Mouse (Mus musculus) megakaryocyte, adult 5-6 weeks (primary cell): ENCODE results near the gene Ablim2. TPM values are rescaled to one million over a fixed set of nuclear protein-coding genes. Genes with fewer than 3 reads are reported as not detected.

Experiments used
- ATAC-seq: 2 replicates; pipeline ENCODE4 v1.8.0; 2016; ENCODE audit warnings: mild to moderate bottlenecking, inconsistent platforms; ENCODE audit not compliant: poor library complexity, severe bottlenecking
- total RNA-seq, 2 experiments: library from RNA; stranded (forward) in 1 of 2; stranded (reverse) in 1 of 2; fragments of 153-499, 151-499 nt in 1 of 2; fragments of 221-1000, 200-1000 nt in 1 of 2; gene quantifications; 2 replicates each; pipeline versions ENCODE4 v1.2.3 to v1.2.4; 2015 to 2017

Gene Ablim2
- total RNA-seq, 2 experiments from 2014 or later: 0.04 TPM; not detected in 1

DNA sequence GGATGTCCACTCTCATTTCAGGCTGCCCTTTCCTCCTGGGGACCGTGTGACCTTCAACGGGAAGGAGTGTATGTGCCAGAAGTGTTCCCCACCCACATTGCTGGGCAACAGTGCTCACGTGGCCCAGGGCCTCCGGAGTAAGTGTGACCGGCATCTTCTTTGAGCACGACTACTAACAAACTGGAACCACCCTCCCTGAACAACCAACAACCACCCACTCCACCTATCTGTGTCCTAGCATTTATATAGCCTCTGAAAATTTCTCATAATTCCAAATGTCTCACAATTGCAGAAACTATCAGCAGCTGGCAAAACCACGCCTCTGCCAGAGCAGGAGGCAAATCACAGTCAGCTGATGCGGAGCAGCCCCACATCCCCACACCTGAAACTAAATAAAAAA, 49.3 kb downstream of the Ablim2 start:
- no peak for ATAC-seq

DNA sequence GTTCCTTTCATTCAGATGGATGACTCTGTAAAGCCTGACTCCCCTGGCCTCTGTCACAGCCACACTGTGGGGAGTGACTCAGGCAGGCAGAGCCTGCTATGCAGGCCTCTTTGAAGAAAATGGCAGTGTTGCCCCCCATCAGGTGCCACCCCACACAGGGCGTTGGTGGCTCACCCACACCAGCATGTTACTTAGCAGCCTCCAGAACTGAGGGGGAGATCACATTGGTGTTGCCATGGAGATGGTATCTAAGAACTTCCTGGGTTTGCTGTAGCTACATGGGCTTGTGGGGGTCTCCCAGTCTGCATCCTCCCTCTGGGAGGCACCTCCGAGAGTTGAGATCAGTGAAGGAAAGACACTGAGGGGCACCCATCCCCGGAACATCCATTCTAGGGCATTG, 52.8 kb downstream of the Ablim2 start:
- ATAC-seq: no peak

DNA sequence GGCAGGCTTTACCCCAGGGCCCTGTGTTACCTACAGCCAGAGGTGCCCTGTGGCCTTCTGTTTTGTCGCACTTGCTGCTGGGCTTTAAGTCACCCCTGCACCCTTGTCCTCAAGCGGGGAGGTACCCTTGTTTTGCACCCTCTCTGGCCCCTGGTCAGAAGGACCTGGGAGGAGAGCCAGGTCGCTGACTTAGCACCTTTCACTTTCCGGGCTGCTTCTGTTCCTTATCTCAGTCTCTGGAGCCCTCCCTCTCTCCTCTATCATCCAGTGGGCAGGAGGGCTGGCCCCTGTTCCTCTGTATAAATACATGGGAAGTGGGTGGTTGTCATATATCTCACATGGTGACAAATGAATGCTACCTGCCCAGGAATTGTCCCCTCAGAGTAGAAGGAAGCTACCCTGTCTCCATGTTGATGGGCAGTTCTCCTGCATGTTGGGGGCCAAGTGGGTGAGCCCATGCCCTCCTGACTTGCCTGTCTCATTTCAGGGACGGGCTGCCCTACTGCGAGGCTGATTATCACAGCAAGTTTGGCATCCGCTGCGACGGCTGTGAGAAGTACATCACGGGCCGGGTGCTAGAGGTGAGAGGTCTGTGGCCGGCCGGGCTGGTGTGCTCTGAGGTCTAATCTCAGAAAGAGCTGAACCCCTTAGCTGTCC, 54.1 kb downstream of the Ablim2 start:
- no peak for ATAC-seq

DNA sequence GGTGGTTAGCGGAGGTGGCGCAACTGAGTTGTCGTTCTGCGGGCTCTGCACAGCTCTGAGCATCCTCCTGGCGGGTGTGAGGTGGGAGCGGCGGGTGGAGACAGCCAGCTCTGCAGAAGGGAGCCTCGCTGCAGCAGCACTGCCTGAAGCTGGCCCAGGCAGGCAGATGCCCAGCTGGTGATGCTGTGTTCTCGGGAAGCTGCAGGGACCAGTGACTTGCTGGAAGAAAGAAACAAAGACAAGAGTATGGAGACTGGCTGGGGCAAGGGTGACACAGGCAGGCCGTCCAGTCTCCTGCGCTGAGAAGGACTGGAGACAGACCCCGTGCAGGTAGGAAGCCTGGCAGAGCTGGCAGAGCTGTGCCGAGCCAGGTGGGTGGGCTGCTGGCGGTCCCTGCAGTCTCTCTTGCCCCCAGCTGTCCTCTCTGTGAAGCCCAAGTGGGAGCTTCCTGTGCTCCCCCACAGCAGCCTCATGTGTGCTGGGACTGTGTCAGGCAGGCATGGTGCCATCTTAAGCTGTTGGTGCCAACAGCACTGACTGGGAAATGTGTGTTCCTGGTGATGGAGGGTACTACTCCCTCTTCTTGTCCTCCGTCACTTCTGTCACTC, 56.8 kb downstream of the Ablim2 start:
- ATAC-seq: no peak

DNA sequence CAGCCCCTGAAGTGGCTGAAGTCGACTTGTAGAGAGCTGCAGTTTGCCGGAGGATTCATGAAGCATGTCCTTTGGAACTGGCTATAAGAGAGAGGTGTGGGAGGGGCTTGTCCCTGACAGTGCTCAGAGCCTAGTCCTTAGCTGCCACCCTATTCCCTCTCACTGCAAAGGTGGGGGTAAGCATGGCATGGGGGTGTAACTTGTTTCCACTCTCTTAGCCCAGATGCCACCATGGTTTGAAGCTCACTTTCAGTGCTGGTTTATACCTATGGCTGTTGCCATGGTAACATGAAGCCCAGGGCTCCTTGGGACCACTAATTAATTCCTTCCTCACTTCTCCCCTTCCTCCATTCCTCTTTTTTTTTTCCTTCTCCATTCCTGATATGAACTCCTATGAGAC, 57.4 kb downstream of the Ablim2 start:
- ATAC-seq: no peak

DNA sequence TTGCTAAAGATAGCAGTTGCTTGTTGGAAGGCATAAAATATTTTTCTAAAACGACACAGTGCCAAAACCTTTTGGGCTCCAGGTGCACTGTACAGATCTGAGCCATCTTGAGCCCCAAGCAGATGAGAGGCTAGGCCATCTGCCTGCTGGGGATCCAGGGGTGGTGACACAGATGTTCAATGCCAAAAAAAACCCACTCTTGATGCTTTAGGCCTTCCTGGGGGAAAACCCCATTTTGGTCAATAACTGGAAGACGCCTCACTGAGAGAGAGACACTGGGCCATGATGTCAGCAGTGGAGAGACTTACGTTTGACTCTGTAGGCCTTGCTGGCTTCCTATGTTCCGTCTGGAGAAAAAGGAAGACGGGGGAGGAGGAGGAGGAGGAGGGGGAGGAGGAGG, 59.6 kb downstream of the Ablim2 start:
- ATAC-seq: no peak

DNA sequence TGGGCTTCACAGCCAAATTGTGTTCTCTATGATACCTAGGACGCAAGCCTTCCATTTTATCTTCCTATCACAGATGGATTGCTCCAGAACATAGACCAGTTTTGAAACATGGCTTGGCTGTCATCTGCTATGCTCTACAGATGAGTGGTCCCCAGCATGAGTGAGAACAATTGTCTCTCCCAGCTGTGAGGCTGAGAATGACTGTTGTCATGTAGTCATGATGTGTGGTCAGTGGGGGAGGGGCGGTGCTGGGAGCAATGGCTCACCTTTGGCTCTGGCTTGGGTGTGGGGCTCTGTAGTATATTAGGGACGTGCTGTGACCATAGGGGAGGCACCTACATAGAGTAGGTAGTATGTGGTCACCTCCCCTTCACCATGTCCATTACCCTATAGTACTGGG, 60.2 kb downstream of the Ablim2 start:
- ATAC-seq: no peak

DNA sequence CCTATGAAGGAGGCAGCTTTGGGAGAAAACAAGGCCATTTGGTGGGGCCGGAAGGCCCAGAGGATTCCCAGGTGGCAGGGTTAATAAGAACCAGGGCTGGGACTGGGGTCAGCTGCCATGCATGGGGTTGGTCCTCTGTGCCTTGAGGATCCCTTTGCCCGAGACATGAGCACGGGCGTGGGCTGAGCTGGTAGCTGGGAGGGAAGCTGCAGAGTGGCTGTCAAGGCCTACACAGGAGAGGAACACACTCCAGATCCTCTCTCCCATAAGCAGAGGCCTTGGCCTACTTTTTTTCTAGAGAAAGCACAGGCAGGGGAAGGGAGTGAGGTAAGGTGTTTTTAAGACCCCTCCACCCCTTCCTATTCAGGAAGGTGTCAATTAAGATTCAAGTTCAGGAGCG, 65.0 kb downstream of the Ablim2 start:
- no peak for ATAC-seq

DNA sequence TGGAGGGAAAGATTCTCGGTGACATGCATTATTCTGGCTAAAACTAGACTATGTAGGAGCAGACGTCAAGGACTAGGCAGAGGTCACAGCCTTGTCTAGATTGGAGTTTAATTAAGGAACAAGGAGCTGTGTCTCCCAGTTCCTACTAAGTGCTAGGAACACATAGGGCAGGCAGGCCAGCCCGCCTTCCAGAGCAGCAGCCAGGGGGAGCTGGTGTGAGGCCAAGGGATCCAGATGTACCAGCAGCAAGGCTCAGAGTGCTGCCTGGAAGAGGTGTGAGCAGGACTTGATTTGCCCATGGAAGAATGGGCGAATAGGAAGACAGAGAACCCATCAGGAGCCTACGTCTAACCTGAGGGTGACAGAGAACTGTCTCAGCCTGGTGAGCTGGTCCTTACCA, 68.8 kb downstream of the Ablim2 start:
- ATAC-seq: no peak

DNA sequence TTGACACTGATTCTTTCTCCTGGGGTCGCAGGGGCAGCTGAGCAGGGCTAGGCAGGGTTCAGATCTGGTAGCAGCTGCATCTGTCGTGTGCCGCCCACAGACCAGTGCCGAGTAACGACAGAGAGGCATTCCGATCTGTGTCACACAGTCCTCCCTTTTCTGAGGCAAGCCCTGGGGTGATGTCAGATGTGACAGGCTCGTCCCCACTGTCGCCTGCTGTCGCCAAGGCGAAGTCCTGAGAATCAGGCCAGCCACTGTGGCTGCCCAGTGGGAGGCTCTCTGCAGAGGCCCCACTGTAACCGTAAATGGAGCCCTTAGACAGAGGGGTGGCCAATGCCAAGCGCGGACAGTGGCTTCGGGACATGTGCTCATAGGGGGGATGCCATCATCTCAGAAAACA, 69.4 kb downstream of the Ablim2 start:
- no peak for ATAC-seq

DNA sequence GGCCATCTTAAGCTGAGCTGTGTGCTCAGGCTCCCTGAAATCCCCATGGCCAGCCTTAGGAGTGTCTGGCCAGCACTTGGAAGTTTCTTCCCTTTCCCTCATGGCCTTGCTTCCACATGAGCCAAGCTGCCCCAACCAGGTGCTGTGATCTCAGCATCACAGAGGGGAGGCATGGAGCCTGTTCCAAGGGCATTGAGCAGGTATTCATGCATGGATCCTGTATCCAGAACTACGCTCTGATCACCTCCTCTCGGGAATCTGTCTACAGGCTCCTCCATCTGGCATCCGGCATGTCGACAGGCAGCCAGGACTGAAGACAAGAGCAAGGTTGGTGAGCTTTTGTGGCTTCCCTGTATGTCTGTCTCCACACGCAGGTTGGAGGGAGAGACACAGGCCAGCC, 70.2 kb downstream of the Ablim2 start:
- ATAC-seq: no peak

DNA sequence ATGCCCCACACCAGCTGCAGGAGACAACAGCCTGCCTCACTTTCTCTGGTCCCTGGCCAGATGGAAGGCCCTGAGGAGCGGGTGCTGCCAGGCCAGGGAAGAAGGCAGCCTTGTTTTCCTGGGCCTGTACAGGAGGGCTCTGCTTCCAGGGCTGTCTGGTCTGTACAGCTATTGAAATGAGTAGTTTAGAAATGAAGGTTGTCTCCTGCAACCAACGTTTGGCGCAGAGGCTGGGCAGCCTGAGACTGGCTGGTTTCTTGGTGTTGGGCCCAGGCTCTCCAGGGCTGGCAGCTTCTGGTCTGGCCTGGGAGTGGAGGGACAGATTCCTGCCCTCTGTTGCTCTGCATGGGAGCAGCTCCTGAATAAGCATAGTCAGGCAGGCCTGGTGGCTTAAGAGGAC, 72.4 kb downstream of the Ablim2 start:
- ATAC-seq: no peak

DNA sequence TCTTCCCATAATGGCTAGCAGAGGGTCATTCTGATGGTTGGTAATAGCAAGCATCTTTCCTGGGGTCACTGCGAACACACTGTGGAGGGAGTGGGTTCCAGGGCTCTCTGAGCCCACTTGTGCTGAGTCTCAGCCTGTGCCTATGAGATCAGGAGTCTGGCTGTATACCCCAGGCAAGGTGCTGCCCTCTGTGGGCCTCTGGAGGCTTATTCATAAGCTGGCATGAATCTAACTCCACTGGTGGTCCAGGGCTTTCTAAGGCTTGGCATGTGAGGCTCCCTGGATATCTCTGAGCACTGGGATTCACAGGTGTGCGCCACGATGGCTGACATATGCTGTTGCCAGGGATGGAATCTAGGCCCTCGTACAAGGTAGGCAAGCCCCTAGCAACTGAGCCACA, 76.2 kb downstream of the Ablim2 start:
- ATAC-seq: no peak

DNA sequence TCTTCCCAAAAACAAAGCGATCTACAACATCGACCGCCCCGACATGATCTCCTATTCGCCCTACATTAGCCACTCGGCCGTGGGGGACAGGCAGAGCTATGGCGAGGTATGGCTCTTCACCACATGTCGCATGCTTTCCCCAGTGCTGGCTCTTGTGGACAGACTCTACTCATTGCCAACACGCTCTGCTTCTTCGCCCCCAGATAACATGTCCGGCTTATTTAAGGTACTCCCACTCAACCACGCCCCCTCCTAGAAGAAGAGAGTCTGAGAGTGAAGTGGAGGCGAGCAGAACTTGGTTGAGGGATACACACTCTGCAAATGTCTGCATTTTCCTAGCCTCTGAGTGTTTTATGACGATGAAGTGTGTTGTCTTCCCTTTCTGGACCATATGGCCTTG, 79.3 kb downstream of the Ablim2 start:
- no peak for ATAC-seq

DNA sequence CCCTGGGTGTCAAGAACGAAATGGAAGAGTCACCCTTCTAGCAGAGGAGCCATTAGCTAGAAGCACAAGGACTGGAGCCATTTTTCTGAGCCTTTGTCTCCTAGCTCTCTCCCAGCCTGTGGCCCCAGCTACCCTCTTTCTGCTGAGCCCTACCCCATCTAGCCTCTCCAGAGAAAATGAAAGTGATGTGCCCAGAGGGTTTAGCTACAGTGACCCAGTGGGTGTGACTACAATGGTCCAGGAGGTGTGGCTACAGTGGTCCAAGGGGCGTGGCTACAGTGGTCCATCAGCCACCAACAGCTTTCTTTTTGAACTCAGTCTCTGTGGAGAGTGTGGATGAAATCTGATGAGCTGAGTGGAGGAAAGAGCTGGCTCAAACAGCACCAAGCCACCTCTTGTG, 81.6 kb downstream of the Ablim2 start:
- ATAC-seq: no peak

DNA sequence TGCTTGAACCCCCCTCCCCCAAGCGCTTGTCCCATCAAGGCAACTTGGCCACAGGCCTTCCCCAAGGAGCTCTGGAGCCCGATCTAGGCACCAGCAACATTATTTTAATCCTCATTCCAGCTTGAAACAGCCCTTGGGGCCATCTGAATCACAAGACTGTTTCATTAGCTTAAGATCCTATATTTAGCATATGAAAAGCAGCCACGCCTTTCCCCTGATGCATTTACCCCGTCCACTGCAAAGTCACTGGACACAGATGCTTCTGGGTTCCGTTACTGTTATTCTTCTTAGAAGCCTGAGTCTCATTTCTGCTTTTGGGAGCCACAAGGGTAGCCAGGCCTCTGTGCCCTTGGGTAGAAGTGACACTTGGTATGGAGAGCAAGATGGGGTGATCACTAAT, 93.8 kb downstream of the Ablim2 start:
- ATAC-seq: peak; percentile 68

DNA sequence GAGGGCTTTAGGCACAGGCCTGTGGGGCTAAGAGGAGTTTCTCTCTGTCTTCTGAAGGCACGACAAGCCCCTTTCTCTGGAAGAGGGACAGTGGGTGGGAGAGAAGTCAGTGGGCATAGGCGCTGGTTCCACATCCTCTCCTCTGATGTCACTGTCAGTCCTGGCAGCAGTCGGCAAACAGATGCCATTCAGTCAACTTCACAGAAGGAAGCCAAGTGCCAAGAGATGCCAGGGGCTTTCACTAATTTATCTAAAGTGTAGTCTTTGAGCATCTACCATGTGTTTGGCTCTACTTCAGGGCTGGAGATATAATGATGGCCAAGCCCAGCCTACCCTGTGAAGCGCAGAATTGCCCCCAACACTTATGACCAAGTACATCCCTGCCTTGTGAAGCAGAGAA, 95.8 kb downstream of the Ablim2 start:
- ATAC-seq: no peak

DNA sequence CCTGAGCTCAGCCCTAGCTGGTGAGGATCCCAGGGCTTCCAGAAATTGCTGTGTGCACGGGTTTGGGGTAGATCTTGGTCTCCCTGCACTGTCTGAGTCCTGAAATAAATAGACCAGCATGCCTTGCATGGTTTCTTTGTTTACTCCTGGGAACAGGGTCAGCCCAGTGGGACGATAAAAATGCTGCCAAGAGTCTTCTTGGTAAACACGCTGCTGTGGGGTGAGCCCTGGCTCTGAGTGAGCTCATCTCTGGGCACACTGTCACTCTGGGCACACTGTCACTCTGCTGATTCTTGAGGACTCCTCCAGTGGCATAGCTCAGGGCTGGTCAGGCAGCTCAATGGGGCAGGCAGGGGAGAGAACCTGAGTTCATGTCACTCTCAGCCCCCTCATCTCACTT, 98.6 kb downstream of the Ablim2 start:
- ATAC-seq: no peak

DNA sequence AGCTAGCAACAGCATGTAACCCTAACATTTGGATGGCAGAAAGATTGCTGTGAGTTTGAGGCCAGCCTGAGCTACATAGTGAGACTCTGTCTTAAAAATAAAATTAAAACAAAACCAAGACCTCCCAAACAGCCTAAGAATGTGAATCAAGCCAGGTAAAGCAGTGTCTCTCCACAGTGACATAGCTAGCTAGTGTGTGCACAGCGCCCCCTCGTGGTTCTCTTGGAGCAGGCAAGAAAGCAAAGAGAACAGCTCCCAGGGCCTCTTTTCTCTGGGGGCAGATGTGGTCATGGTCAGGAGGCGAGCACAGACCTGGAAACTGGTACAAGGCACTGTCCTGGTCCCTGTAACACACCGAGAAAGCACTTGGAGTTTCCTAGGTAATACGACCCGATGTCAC, 100.4 kb downstream of the Ablim2 start:
- ATAC-seq: no peak

DNA sequence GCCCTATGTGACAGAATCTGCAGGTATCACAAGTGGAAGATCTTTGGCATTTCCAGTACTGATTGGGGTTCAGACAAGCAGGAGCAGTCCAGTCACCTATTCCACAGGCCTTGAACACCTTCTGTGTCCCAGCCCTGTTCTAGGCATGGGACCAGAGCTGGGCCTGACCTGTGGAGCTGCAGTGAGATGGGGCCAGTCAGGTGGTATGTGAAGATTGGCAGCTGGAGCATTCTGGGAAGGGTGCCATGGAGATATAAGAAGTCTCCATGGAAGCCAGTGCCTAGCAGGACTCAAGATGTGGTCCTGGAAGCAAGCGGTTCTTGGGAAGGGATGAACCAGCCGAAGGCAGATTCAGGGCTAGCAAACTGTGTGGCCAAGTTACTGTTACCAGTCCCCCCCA, 103.8 kb downstream of the Ablim2 start:
- no peak for ATAC-seq

DNA sequence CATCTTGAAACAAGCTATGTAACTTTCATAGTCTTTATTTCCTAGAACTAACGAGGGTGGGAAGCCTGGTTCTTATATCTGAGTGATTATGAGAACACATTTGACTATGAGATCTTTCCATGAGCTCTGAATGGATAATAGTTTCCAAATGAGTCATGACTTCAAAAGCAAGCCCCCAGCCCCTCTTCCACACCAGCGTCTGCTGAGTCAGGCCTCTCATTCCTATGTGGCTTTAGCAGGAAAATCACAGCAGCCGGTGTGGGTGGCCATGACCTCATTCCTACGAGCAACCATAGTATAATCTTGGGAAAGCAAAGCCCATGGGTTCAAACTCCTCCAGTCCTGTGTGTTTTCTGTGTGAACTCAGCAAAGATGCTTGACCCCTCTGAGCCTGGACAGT, 112.3 kb downstream of the Ablim2 start:
- ATAC-seq: no peak

DNA sequence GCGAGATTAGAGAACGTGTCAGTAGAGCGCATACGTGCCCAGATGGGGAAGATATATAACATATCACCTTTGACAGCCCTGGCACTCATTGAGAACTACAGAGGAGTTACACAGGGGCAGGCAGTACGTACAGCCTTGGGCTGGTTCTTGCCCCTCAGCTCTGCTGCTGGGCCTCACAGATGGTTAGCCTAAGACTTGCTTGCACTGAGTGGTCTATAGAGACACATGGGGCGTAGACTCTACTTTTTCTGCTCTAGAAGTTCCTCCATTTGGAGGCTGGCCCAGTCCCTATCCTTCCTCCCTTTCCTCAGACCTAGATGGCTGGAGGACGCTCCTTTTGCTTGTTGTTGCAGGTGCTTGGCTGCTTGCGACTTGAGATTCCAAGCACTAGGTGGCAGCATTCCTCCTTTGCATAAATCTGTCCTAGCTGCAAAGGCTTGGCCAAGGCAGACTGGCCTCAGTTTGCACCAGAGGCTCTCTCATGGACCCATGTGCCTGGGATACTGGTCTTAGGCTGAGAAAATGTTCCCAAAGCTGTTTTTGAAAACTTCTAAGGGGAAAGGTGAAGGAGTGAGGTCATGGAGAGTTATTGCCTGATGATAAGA, 112.8 kb downstream of the Ablim2 start:
- ATAC-seq: peak; percentile 51

DNA sequence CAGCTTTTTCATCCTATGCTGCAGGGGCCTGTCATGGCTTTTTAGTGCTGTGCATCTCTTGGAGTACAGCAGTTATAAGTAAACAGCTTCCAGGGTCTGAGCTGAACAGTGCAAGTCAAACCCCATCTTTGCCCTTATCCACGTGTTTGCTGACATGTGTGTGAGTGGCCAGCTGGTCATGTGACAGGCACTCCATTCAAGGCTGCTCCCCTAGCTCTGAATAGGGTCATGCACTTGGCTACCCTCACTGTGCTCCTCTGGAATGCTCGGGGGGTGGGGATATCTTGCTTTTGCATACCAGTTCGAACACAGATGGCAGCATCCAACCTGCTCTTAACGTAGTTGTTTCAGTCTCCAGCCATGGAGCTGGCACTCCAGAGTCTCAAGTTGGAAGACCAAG, 115.7 kb downstream of the Ablim2 start:
- no peak for ATAC-seq
